ENCODE assay signal across 15 mouse cellular contexts in the genomic region with DNA sequence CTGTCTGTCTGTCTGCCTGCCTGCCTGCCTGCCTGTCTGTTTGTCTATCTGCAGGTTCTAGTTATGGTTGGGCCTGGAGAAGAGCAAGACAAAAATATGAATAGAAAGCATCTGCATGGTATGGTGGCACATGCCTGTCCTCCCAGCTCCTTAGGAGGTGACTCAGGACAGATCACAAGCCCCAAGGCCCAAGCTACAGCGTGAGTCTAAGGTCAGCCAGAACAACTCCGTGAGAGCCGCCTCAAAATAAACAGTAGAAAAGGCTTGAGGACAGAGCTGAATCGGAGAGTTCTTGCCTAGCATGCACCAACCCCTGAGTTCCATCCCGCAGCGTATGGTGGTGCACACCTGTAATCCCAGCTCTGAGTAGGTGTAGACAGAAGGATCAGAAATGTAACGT. TPM values are rescaled to one million over a fixed set of nuclear protein-coding genes. Genes with fewer than 3 reads are reported as not detected.
DNase-seq lines count a peak whose midpoint lies in the region.
"Had no signal": no experiment of that assay in that cellular context is flagged by ENCODE, and none has a peak within 500 bp of the region (broad histone marks: within the 10 kb centered on the region; RNA-seq: fewer than 3 reads in every experiment).

No protein-coding gene starts in this region.

- peak; percentile 33 to 58 for DNase-seq in adrenal gland, adult (ENCODE audit: inconsistent age in 2 of 2, low spot score in 1 of 2)
- no peak for DNase-seq in adrenal gland, postnatal 10 days
- DNase-seq in adrenal gland, adult 8-10 months, result peak; percentile 18
- DNase-seq in adrenal gland, postnatal 4 days (ENCODE audit: low spot score in 2 of 2), result no peak
- DNase-seq in adrenal gland, postnatal 36 days, result peak; percentile 32 to 46
- DNase-seq in thymus, postnatal 14 days, result no peak
- DNase-seq in spleen, postnatal 36 days (ENCODE audit: low spot score in 2 of 2), result no peak
- DNase-seq: B cell, adult 2 months; cerebellum, adult 11-12 months; cerebellum, adult 2 months; cerebellum, adult 9-10 months; cerebellum, postnatal 10 days; cerebellum, postnatal 25 days had no signal

RNA-seq across cellular contexts. Expression of a gene that starts 5.8 kb away (rescaled TPM):
- 1 to 10 TPM; 3.5 to 4.8 TPM for total RNA-seq in adrenal gland, postnatal 10 days (2021)
- total RNA-seq in adrenal gland, adult 8-10 months (2022), result 1 to 10 TPM; 2.2 to 3.3 (median 2.3) TPM
- total RNA-seq in adrenal gland, postnatal 4 days (2021), result 1 to 10 TPM; 7.3 to 8.0 TPM
- total RNA-seq in adrenal gland, postnatal 36 days (2021), result 1 to 10 TPM; 2.4 TPM

RNA-seq across cellular contexts. Expression of a gene that starts 28.8 kb away (rescaled TPM):
- 1,000 to 10,000 TPM in 1 of 2 experiments, 100 to 1,000 TPM in 1; 919 to 3,617 TPM for total RNA-seq in adrenal gland, postnatal 10 days (2021)
- total RNA-seq in adrenal gland, adult 8-10 months (2022), result 1 to 10 TPM in 2 of 4 experiments, under 1 TPM in 2; 0.17 to 4.4 (median 0.80) TPM
- total RNA-seq in adrenal gland, postnatal 4 days (2021), result 1,000 to 10,000 TPM in 1 of 2 experiments, 100 to 1,000 TPM in 1; 358 to 1,099 TPM
- 1 to 10 TPM in 1 of 2 experiments, under 1 TPM in 1; 0.83 to 3.7 TPM for total RNA-seq in adrenal gland, postnatal 36 days (2021)
- total RNA-seq: CH12.LX, G1E had no signal

Comparison
In these comparisons a context has a peak if more than half of its experiments do, and no peak if none do; other contexts are left out.
1. DNase-seq: peak in adrenal gland, adult (2 of 2), adrenal gland, adult 8-10 months (single experiment) and adrenal gland, postnatal 36 days (2 of 2); none in adrenal gland, postnatal 10 days (single experiment), adrenal gland, postnatal 4 days (0 of 2), thymus, postnatal 14 days (single experiment) and spleen, postnatal 36 days (0 of 2).
2. RNA of a gene that starts 28.8 kb away (total RNA-seq): 919 to 3,617 TPM in adrenal gland, postnatal 10 days and 358 to 1,099 TPM in adrenal gland, postnatal 4 days; 0.83 to 3.7 TPM in adrenal gland, postnatal 36 days and 0.17 to 4.4 TPM in adrenal gland, adult 8-10 months; every median in the first group is over 10 times any median in the second.